Mouse (Mus musculus): ENCODE measurements at regions not wholly inside any gene's neighbourhood (a gene's known extent, or its start where the extent isn't known, plus 50 kb on each side); places are given as distances from the start of the nearest gene placed in this dataset.
A peak's percentile ranks its signal among the peaks of the same experiment; 100 is the strongest.

DNA sequence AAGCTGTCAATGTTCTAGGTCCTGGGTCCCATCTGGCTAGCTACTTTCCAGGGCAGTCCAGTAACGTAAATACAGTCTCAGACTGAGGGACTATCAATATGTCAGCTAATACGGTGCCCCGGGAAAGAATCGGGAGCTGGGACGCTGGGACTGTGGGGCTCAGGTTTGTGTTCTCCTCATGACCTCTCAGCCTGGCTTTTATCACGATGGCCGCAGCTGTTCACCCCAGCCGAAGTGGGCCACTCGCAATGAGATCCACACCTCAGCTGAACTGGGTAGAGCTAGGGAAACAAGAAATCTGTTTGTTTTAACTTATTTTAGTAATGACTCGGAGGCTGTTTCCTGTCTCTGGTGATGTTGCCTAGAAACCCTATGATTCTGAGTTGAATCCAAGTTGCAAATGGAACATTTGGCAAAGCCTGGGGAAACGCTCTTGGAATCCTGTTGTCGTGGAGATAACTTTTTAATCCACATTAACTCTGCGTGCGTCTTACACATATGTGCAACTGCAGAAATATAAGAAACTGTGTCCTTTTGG, 83.0 kb upstream of the Daam1 start:
- Histone ChIP-seq H3K27ac (ENCODE audit: low read length) (peak overlapping the region; percentile 64), H3K9ac (replicated peaks; ENCODE audit: low read depth) (no peak overlapping the region), H3K4me3 (ENCODE audit: low read depth, low read length) (no peak overlapping the region), H3K4me2 (replicated peaks; ENCODE audit: low read depth, low read length) (no peak overlapping the region; the same call in 1 of the 2 replicates), H3K4me1 (ENCODE audit: insufficient read depth, low read depth, low read length) (0 out of 2 replicates have a peak, but pooled peaks cover 6% of the 10 kb centered on the region), H3K9me3 (ENCODE audit: low read length) (no peaks in the 10 kb centered on the region), H3K27me3 (replicated peaks; ENCODE audit: insufficient read depth, low read length) (no peaks in the 10 kb centered on the region), H3K36me3 (ENCODE audit: insufficient read depth, low read length) (no peaks in the 10 kb centered on the region)
- ATAC-seq (peak; percentile 72), DNase-seq (ENCODE audit: low spot score) (peak; percentile 84)
- no peak for TF ChIP-seq CTCF (IDR thresholded peaks at IDR 0.05)
- no peak for TF ChIP-seq EP300 (IDR thresholded peaks at IDR 0.05)
- 40% methylated on average over 14 of the region's 14 CpGs for WGBS

DNA sequence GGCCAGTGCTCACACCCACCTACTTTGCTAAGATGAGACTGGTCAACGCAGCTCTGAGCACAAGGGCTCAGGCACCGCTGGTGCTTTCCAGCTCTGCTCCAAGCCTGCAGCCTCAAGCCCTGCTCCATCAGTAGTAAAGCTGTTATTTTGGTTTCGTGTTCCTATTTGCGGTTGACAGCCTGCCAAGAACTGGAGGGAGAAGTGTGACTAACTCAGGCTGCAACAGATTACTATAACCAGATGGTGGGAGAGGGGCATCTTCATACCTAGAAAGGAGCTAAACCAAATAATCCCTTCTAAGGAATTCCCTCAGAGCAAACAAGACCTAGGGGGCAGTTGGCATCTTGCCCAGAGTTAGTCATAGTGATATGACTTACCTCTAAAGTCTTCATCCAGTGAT, 82.1 kb upstream of the Daam1 start:
- Histone ChIP-seq H3K27me3 (replicated peaks; ENCODE audit: insufficient read depth, low read length) (no peaks in the 10 kb centered on the region), H3K4me1 (ENCODE audit: insufficient read depth, low read depth, low read length) (0 out of 2 replicates have a peak, but pooled peaks cover 6% of the 10 kb centered on the region), H3K9me3 (ENCODE audit: low read length) (no peaks in the 10 kb centered on the region), H3K4me3 (ENCODE audit: low read depth, low read length) (no peak overlapping the region), H3K36me3 (ENCODE audit: insufficient read depth, low read length) (no peaks in the 10 kb centered on the region), H3K27ac (ENCODE audit: low read length) (peak overlapping the region; percentile 47; the same call in 1 of the 2 replicates), H3K4me2 (replicated peaks; ENCODE audit: low read depth, low read length) (no peak overlapping the region), H3K9ac (replicated peaks; ENCODE audit: low read depth) (no peak overlapping the region)
- ATAC-seq = peak; percentile 66
- TF ChIP-seq CTCF (IDR thresholded peaks at IDR 0.05) = no peak
- no peak for TF ChIP-seq EP300 (IDR thresholded peaks at IDR 0.05)
- DNase-seq (ENCODE audit: low spot score) = peak; percentile 63
- 27% methylated on average over 4 of the region's 4 CpGs for WGBS

DNA sequence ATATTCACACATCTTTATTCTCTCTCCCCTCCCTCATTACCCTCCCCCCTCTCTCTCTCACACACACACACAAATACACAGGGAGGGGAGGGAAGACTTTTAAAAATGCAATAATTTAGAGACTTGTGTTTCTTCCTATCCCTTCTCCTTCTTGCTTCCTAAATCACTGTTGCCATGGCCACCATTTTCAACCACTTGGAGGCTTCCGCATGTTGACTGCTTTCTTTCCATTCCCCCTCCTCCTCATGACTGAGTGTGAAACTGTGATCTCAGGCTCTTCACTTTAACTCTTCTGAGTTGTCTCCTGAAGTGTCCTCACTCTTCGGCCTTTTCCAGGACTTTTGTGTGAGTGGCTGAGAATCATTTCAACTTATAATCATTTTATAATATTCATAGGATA, 81.2 kb upstream of the Daam1 start:
- Histone ChIP-seq H3K4me3 (ENCODE audit: low read depth, low read length) (no peak overlapping the region), H3K4me2 (replicated peaks; ENCODE audit: low read depth, low read length) (no peak overlapping the region), H3K9ac (replicated peaks; ENCODE audit: low read depth) (no peak overlapping the region), H3K36me3 (ENCODE audit: insufficient read depth, low read length) (no peaks in the 10 kb centered on the region), H3K27ac (ENCODE audit: low read length) (no peak overlapping the region), H3K27me3 (replicated peaks; ENCODE audit: insufficient read depth, low read length) (no peaks in the 10 kb centered on the region), H3K9me3 (ENCODE audit: low read length) (no peaks in the 10 kb centered on the region), H3K4me1 (ENCODE audit: insufficient read depth, low read depth, low read length) (0 out of 2 replicates have a peak, but pooled peaks cover 6% of the 10 kb centered on the region)
- DNase-seq (ENCODE audit: low spot score) (no peak), ATAC-seq (no peak)
- TF ChIP-seq CTCF (IDR thresholded peaks at IDR 0.05) (no peak), EP300 (IDR thresholded peaks at IDR 0.05) (no peak)
- WGBS = 72% methylated on average over 2 of the region's 2 CpGs

DNA sequence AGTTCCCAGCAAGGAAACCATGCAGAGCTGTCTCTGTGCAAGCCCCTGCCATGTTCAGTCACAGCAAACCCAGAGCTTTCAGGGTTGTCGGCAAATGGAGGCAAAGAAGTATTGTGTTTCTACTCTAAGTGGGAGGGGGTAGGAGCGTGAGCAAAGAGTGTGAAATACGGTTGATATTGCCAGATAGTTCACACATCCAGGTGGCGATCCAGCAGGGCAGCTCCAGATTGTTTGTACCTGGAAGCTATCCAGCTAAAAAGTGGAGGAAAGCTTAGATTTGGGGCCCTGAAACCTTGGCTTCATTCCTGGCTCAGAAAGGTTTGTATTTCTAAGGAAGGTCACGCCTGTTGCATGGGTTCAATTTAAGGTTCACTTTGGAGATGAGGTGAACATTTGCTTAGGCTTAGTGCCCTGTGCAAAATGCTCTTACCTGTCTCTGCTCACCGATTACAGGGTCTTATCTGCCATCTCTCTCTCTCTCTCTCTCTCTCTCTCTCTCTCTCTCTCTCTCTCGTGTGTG, 78.1 kb upstream of the Daam1 start:
- 38% methylated on average over 6 of the region's 7 CpGs for WGBS
- Histone ChIP-seq H3K27ac (ENCODE audit: low read length) (no peak overlapping the region), H3K4me1 (ENCODE audit: insufficient read depth, low read depth, low read length) (0 out of 2 replicates have a peak, but pooled peaks cover 6% of the 10 kb centered on the region), H3K27me3 (replicated peaks; ENCODE audit: insufficient read depth, low read length) (no peaks in the 10 kb centered on the region), H3K4me2 (replicated peaks; ENCODE audit: low read depth, low read length) (no peak overlapping the region), H3K9me3 (ENCODE audit: low read length) (no peaks in the 10 kb centered on the region), H3K4me3 (ENCODE audit: low read depth, low read length) (no peak overlapping the region), H3K36me3 (ENCODE audit: insufficient read depth, low read length) (no peaks in the 10 kb centered on the region), H3K9ac (replicated peaks; ENCODE audit: low read depth) (no peak overlapping the region)
- no peak for TF ChIP-seq CTCF (IDR thresholded peaks at IDR 0.05)
- TF ChIP-seq EP300 (IDR thresholded peaks at IDR 0.05) = no peak
- DNase-seq (ENCODE audit: low spot score) (no peak), ATAC-seq (no peak)

DNA sequence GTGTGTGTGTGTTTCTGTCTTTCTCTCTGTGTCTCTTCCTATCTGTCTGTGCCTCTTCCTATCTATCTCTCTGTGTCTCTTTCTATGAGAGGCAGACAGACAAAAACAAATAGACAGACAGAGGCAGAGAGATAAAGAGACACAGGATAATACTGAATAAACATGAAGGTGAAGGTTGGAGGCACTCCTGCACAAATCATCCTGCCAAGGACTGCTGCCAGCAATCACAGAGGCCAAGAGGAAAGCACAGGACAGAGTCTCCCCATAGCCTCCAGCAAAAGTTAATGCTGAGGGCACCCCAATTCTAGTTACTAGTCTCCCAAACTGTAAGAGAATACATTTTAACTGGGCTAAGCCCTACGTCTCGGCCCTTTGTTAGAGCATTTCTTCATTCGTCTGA, 77.6 kb upstream of the Daam1 start:
- Histone ChIP-seq H3K9ac (replicated peaks; ENCODE audit: low read depth) (no peak overlapping the region), H3K27me3 (replicated peaks; ENCODE audit: insufficient read depth, low read length) (no peaks in the 10 kb centered on the region), H3K4me1 (ENCODE audit: insufficient read depth, low read depth, low read length) (0 out of 2 replicates have a peak, but pooled peaks cover 6% of the 10 kb centered on the region), H3K4me2 (replicated peaks; ENCODE audit: low read depth, low read length) (no peak overlapping the region), H3K4me3 (ENCODE audit: low read depth, low read length) (no peak overlapping the region), H3K9me3 (ENCODE audit: low read length) (no peaks in the 10 kb centered on the region), H3K36me3 (ENCODE audit: insufficient read depth, low read length) (no peaks in the 10 kb centered on the region), H3K27ac (ENCODE audit: low read length) (no peak overlapping the region)
- ATAC-seq = no peak
- 85% methylated on average over 3 of the region's 3 CpGs for WGBS
- TF ChIP-seq CTCF (IDR thresholded peaks at IDR 0.05) (no peak), EP300 (IDR thresholded peaks at IDR 0.05) (no peak)
- DNase-seq (ENCODE audit: low spot score) = no peak

DNA sequence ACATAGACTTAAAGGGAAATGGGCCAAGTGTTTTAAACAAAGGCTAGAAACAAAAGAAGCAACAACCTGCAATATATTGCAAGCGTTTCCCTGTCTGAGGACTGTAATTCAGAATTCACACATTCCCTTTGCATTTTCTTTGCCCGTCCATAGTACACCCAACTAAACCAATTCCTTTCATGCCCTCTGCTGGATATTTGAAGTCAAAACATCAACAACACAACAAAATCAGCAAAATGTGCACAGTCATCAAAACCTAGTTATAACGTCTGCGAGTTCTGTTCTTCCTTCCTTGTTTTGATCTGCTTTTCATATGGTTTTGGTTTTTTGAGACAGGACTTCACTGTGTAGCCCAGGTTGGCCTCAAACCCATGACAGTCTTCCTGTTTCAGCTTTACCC, 67.7 kb upstream of the Daam1 start:
- Histone ChIP-seq H3K4me3 (ENCODE audit: low read depth, low read length) (no peak overlapping the region), H3K9ac (replicated peaks; ENCODE audit: low read depth) (no peak overlapping the region), H3K36me3 (ENCODE audit: insufficient read depth, low read length) (no peaks in the 10 kb centered on the region), H3K9me3 (ENCODE audit: low read length) (no peaks in the 10 kb centered on the region), H3K4me2 (replicated peaks; ENCODE audit: low read depth, low read length) (no peak overlapping the region), H3K27me3 (replicated peaks; ENCODE audit: insufficient read depth, low read length) (no peaks in the 10 kb centered on the region), H3K27ac (ENCODE audit: low read length) (no peak overlapping the region), H3K4me1 (ENCODE audit: insufficient read depth, low read depth, low read length) (no peaks in the 10 kb centered on the region)
- ATAC-seq (no peak), DNase-seq (ENCODE audit: low spot score) (peak; percentile 52)
- WGBS = 52% methylated on average over 4 of the region's 4 CpGs
- TF ChIP-seq EP300 (IDR thresholded peaks at IDR 0.05) (no peak), CTCF (IDR thresholded peaks at IDR 0.05) (peak; percentile 62)

All from lung, postnatal 0 days (tissue).